Mouse (Mus musculus) c-Kit-positive CD71-positive TER-119-negative erythroid progenitor cells, embryonic 14.5 days (primary cell): ENCODE data around the gene Chkb.

Experiments
- DNase-seq: peaks from one replicate; pipeline ENCODE4 v3.0.0-alpha.2; 2013; ENCODE audit warnings: low read depth

Gene Chkb

GRCm38 (mm10) chr15:89429352-89430221 is at the start of gene Chkb, which contains the start of the genes C730034F03Rik and Gm44502:
Gene Chkb, minus strand, starts transcription at chr15:89429908.
Gene C730034F03Rik, plus strand, starts transcription at chr15:89429589.
Gene Gm44502, minus strand, starts transcription at chr15:89429696.
- DNase-seq, result peak; percentile 87

- no peak for DNase-seq
Observed at GRCm38 (mm10) chr15:89478622-89479021, 48.9 kb upstream of the Chkb start.

GRCm38 (mm10) chr15:89477806-89478205 is 48.1 kb upstream of the Chkb start:
- DNase-seq, result no peak

- no peak for DNase-seq
Observed at GRCm38 (mm10) chr15:89477091-89477491, 47.4 kb upstream of the Chkb start, which contains the start of gene Arsa. Gene Arsa, minus strand, starts transcription at chr15:89477425.

- DNase-seq, result no peak
Observed at GRCm38 (mm10) chr15:89476475-89476815, 46.7 kb upstream of the Chkb start.

- peak; percentile 91 for DNase-seq
Observed at GRCm38 (mm10) chr15:89475611-89476474, 46.1 kb upstream of the Chkb start.

GRCm38 (mm10) chr15:89475293-89475600 is 45.5 kb upstream of the Chkb start:
- no peak for DNase-seq

- no peak for DNase-seq
Observed at GRCm38 (mm10) chr15:89474596-89475292, 45.0 kb upstream of the Chkb start.

GRCm38 (mm10) chr15:89473921-89474320 is 44.2 kb upstream of the Chkb start:
- DNase-seq, result no peak

GRCm38 (mm10) chr15:89473370-89473769 is 43.7 kb upstream of the Chkb start:
- DNase-seq, result no peak

GRCm38 (mm10) chr15:89471476-89471875 is 41.8 kb upstream of the Chkb start:
- no peak for DNase-seq

GRCm38 (mm10) chr15:89468577-89468976 is 38.9 kb upstream of the Chkb start:
- no peak for DNase-seq

- DNase-seq, result no peak
Observed at GRCm38 (mm10) chr15:89465052-89465451, 35.3 kb upstream of the Chkb start.

GRCm38 (mm10) chr15:89463334-89464235 is 33.9 kb upstream of the Chkb start:
- no peak for DNase-seq

- no peak for DNase-seq
Observed at GRCm38 (mm10) chr15:89462176-89462575, 32.5 kb upstream of the Chkb start.

GRCm38 (mm10) chr15:89461321-89461720 is 31.6 kb upstream of the Chkb start:
- DNase-seq, result no peak

- no peak for DNase-seq
Observed at GRCm38 (mm10) chr15:89460298-89460697, 30.6 kb upstream of the Chkb start.

GRCm38 (mm10) chr15:89459821-89460220 is 30.1 kb upstream of the Chkb start:
- DNase-seq, result no peak

GRCm38 (mm10) chr15:89458942-89459341 is 29.2 kb upstream of the Chkb start:
- DNase-seq, result no peak

- DNase-seq, result no peak
Observed at GRCm38 (mm10) chr15:89455642-89456041, 25.9 kb upstream of the Chkb start.

GRCm38 (mm10) chr15:89454857-89455256 is 25.1 kb upstream of the Chkb start:
- DNase-seq, result no peak
